Comparison of ENCODE assay signal across 8 mouse cellular contexts in genomic region chr3:53466481-53466880, GRCm38 (mm10). TPM values are rescaled to one million over a fixed set of nuclear protein-coding genes. Genes with fewer than 3 reads are reported as not detected.
DNase-seq lines count a peak whose midpoint lies in the region; ATAC-seq and TF ChIP-seq lines count a peak whose summit lies in the region.

No protein-coding gene starts in this region.

- peaks cover 7% of the 10 kb centered on the region for H3K36me3 ChIP-seq in intestine, embryonic 15.5 days
- H3K36me3 ChIP-seq in intestine, postnatal 0 days (ENCODE audit: control insufficient read depth, insufficient read depth) = peaks cover 21% of the 10 kb centered on the region
- H3K36me3 ChIP-seq in embryonic facial prominence, embryonic 12.5 days = peaks cover 20% of the 10 kb centered on the region
- H3K36me3 ChIP-seq in neural tube, embryonic 12.5 days = peaks cover 19% of the 10 kb centered on the region

- H3K9me3 ChIP-seq in intestine, embryonic 15.5 days = no peaks in the 10 kb centered on the region
- H3K9me3 ChIP-seq in intestine, postnatal 0 days (ENCODE audit: control insufficient read depth) = no peaks in the 10 kb centered on the region
- H3K9me3 ChIP-seq in embryonic facial prominence, embryonic 12.5 days = no peaks in the 10 kb centered on the region
- H3K9me3 ChIP-seq in neural tube, embryonic 12.5 days = no peaks in the 10 kb centered on the region

- H3K4me2 ChIP-seq in intestine, embryonic 15.5 days (replicated peaks) = peak overlapping the region; percentile 62
- no peak overlapping the region for H3K4me2 ChIP-seq in intestine, postnatal 0 days (replicated peaks; ENCODE audit: low read depth)
- peak overlapping the region; percentile 70 for H3K4me2 ChIP-seq in embryonic facial prominence, embryonic 12.5 days (replicated peaks)
- peak overlapping the region; percentile 84 for H3K4me2 ChIP-seq in neural tube, embryonic 12.5 days (replicated peaks)

- DNase-seq in induced T-regulatory cell, adult 2 months (ENCODE audit: low read depth) = peak; percentile 23
- no peak for DNase-seq in lung, postnatal 36 days
- DNase-seq in layer of hippocampus, adult 9-10 months (ENCODE audit: low spot score) = no peak
- no peak for DNase-seq in right cerebral cortex, adult 2 months (ENCODE audit: low spot score in 2 of 2)

- no peak overlapping the region for H3K9ac ChIP-seq in intestine, embryonic 15.5 days
- H3K9ac ChIP-seq in intestine, postnatal 0 days (ENCODE audit: low read depth, low read length) = no peak overlapping the region
- no peak overlapping the region for H3K9ac ChIP-seq in embryonic facial prominence, embryonic 12.5 days
- H3K9ac ChIP-seq in neural tube, embryonic 12.5 days = 0 out of 2 replicates have a peak overlapping the region, but pooled peaks have one; percentile 38

- H3K27me3 ChIP-seq in intestine, embryonic 15.5 days (replicated peaks) = no peaks in the 10 kb centered on the region
- H3K27me3 ChIP-seq in intestine, postnatal 0 days (replicated peaks; ENCODE audit: control insufficient read depth, insufficient read depth, low read length) = no peaks in the 10 kb centered on the region
- H3K27me3 ChIP-seq in embryonic facial prominence, embryonic 12.5 days = no peaks in the 10 kb centered on the region
- no peaks in the 10 kb centered on the region for H3K27me3 ChIP-seq in neural tube, embryonic 12.5 days (replicated peaks)

- TF ChIP-seq CTCF in intestine, postnatal 0 days (IDR thresholded peaks at IDR 0.05; ENCODE audit: low read depth) = no peak

- ATAC-seq in intestine, embryonic 15.5 days = no peak
- ATAC-seq in intestine, postnatal 0 days = no peak
- no peak for ATAC-seq in embryonic facial prominence, embryonic 12.5 days (ENCODE audit: insufficient number of reproducible peaks, insufficient read depth, low FRiP score, low TSS enrichment)
- ATAC-seq in neural tube, embryonic 12.5 days (ENCODE audit: low FRiP score, low read depth) = no peak

- peaks cover 16% of the 10 kb centered on the region for H3K4me1 ChIP-seq in intestine, embryonic 15.5 days (replicated peaks)
- peaks cover 4% of the 10 kb centered on the region; the same call in 1 of the 2 replicates for H3K4me1 ChIP-seq in intestine, postnatal 0 days (replicated peaks; ENCODE audit: control insufficient read depth, insufficient read depth, low read length)
- peaks cover 29% of the 10 kb centered on the region for H3K4me1 ChIP-seq in embryonic facial prominence, embryonic 12.5 days
- H3K4me1 ChIP-seq in neural tube, embryonic 12.5 days = peaks cover 32% of the 10 kb centered on the region

- WGBS in intestine, embryonic 15.5 days = 74% methylated on average over 9 of the region's 9 CpGs
- WGBS in intestine, postnatal 0 days = 60% methylated on average over 9 of the region's 9 CpGs
- WGBS in embryonic facial prominence, embryonic 12.5 days = 58% methylated on average over 9 of the region's 9 CpGs
- WGBS in neural tube, embryonic 12.5 days = 67% methylated on average over 9 of the region's 9 CpGs

- H3K4me3 ChIP-seq in intestine, embryonic 15.5 days (replicated peaks) = no peak overlapping the region
- H3K4me3 ChIP-seq in intestine, postnatal 0 days (ENCODE audit: low read depth, low read length) = no peak overlapping the region
- H3K4me3 ChIP-seq in embryonic facial prominence, embryonic 12.5 days = no peak overlapping the region
- no peak overlapping the region for H3K4me3 ChIP-seq in neural tube, embryonic 12.5 days

- no peak overlapping the region for H3K27ac ChIP-seq in intestine, embryonic 15.5 days
- no peak overlapping the region for H3K27ac ChIP-seq in intestine, postnatal 0 days (ENCODE audit: low read depth, low read length)
- H3K27ac ChIP-seq in embryonic facial prominence, embryonic 12.5 days = 0 out of 2 replicates have a peak overlapping the region, but pooled peaks have one; percentile 11
- no peak overlapping the region for H3K27ac ChIP-seq in neural tube, embryonic 12.5 days

RNA-seq across cellular contexts. Expression of gene Proser1, which starts 3.0 kb away (rescaled TPM):
- polyA plus RNA-seq in intestine, embryonic 15.5 days (2015; fragmentation: Nextera tagmentation; extraction: Ambion mirVana) = 14.2 and 15.0 TPM in 2 replicates
- polyA plus RNA-seq in intestine, postnatal 0 days (2015; fragmentation: Nextera tagmentation; extraction: Ambion mirVana) = 8.9 and 9.7 TPM in 2 replicates
- polyA plus RNA-seq in embryonic facial prominence, embryonic 12.5 days (2016; fragmentation: Nextera tagmentation; extraction: Ambion mirVana) = 24.6 and 26.2 TPM in 2 replicates
- 30.2 and 33.8 TPM in 2 replicates for polyA plus RNA-seq in neural tube, embryonic 12.5 days (2016; fragmentation: Nextera tagmentation; extraction: Ambion mirVana)

RNA-seq across cellular contexts. Expression of gene Nhlrc3, which starts 3.3 kb away (rescaled TPM):
- polyA plus RNA-seq in intestine, embryonic 15.5 days (2015; fragmentation: Nextera tagmentation; extraction: Ambion mirVana) = 14.8 and 16.0 TPM in 2 replicates
- 21.0 and 22.8 TPM in 2 replicates for polyA plus RNA-seq in intestine, postnatal 0 days (2015; fragmentation: Nextera tagmentation; extraction: Ambion mirVana)
- polyA plus RNA-seq in embryonic facial prominence, embryonic 12.5 days (2016; fragmentation: Nextera tagmentation; extraction: Ambion mirVana) = 13.2 and 13.8 TPM in 2 replicates
- polyA plus RNA-seq in neural tube, embryonic 12.5 days (2016; fragmentation: Nextera tagmentation; extraction: Ambion mirVana) = 10.6 and 11.9 TPM in 2 replicates

RNA-seq across cellular contexts. Expression of gene Stoml3, which starts 22.0 kb away (rescaled TPM):
- polyA plus RNA-seq in intestine, embryonic 15.5 days (2015; fragmentation: Nextera tagmentation; extraction: Ambion mirVana) = 0.09 and 0.15 TPM in 2 replicates
- not detected in 2 replicates for polyA plus RNA-seq in intestine, postnatal 0 days (2015; fragmentation: Nextera tagmentation; extraction: Ambion mirVana)
- polyA plus RNA-seq in embryonic facial prominence, embryonic 12.5 days (2016; fragmentation: Nextera tagmentation; extraction: Ambion mirVana) = not detected in 2 replicates
- 0.14 TPM in 1 of 2 replicates, not detected in the other for polyA plus RNA-seq in neural tube, embryonic 12.5 days (2016; fragmentation: Nextera tagmentation; extraction: Ambion mirVana)
